Mouse (Mus musculus) lung, postnatal 36 days (tissue): ENCODE results near the gene Gins2.

Experiments
- DNase-seq: peaks from one replicate; pipeline ENCODE4 v3.0.0; 2022; ENCODE audit warnings: mixed read lengths

Gene Gins2

GRCm38 (mm10) chr8:120563851-120564837 is 25.0 kb downstream of the Gins2 start:
- DNase-seq: peak; percentile 97

GRCm38 (mm10) chr8:120563348-120563724 is 25.8 kb downstream of the Gins2 start:
- no peak for DNase-seq

GRCm38 (mm10) chr8:120562680-120563347 is 26.3 kb downstream of the Gins2 start:
- DNase-seq: no peak

- peak; percentile 62 for DNase-seq
Measured at GRCm38 (mm10) chr8:120561539-120562435, 27.3 kb downstream of the Gins2 start.

GRCm38 (mm10) chr8:120560535-120560934 is 28.6 kb downstream of the Gins2 start:
- no peak for DNase-seq

- DNase-seq: no peak
Measured at GRCm38 (mm10) chr8:120559654-120560053, 29.4 kb downstream of the Gins2 start.

- no peak for DNase-seq
Measured at GRCm38 (mm10) chr8:120558162-120558561, 30.9 kb downstream of the Gins2 start.

GRCm38 (mm10) chr8:120557170-120557965 is 31.7 kb downstream of the Gins2 start:
- peak; percentile 62 for DNase-seq

GRCm38 (mm10) chr8:120556198-120556892 is 32.8 kb downstream of the Gins2 start:
- DNase-seq: no peak

GRCm38 (mm10) chr8:120554466-120555039 is 34.6 kb downstream of the Gins2 start:
- no peak for DNase-seq

- DNase-seq: no peak
Measured at GRCm38 (mm10) chr8:120553441-120554123, 35.5 kb downstream of the Gins2 start.

- no peak for DNase-seq
Measured at GRCm38 (mm10) chr8:120552509-120552908, 36.6 kb downstream of the Gins2 start.

- DNase-seq: no peak
Measured at GRCm38 (mm10) chr8:120551677-120551980, 37.5 kb downstream of the Gins2 start.

- DNase-seq: no peak
Measured at GRCm38 (mm10) chr8:120550937-120551676, 38.0 kb downstream of the Gins2 start.

- no peak for DNase-seq
Measured at GRCm38 (mm10) chr8:120550430-120550829, 38.7 kb downstream of the Gins2 start.

- DNase-seq: no peak
Measured at GRCm38 (mm10) chr8:120549922-120550321, 39.2 kb downstream of the Gins2 start.

GRCm38 (mm10) chr8:120549321-120549921 is 39.7 kb downstream of the Gins2 start:
- DNase-seq: no peak

GRCm38 (mm10) chr8:120548313-120548761 is 40.8 kb downstream of the Gins2 start:
- DNase-seq: no peak

GRCm38 (mm10) chr8:120547562-120547961 is 41.5 kb downstream of the Gins2 start:
- peak; percentile 75 for DNase-seq
